ENCODE assay signal across 11 mouse cellular contexts in genomic region chr2:174453681-174454080, GRCm38 (mm10). TPM values are rescaled to one million over a fixed set of nuclear protein-coding genes. Genes with fewer than 3 reads are reported as not detected.
A peak's percentile ranks its signal among the peaks of the same experiment; 100 is the strongest.
DNase-seq lines count a peak whose midpoint lies in the region; ATAC-seq and TF ChIP-seq lines count a peak whose summit lies in the region.
"Had no signal": no experiment of that assay in that cellular context is flagged by ENCODE, and none has a peak within 500 bp of the region (broad histone marks: within the 10 kb centered on the region; RNA-seq: fewer than 3 reads in every experiment).

No protein-coding gene starts in this region.

- 41% methylated on average over 7 of the region's 7 CpGs for WGBS in heart, embryonic 10.5 days
- WGBS in heart, postnatal 0 days = 48% methylated on average over 7 of the region's 7 CpGs

- peak; percentile 36; the same call in 1 of the 2 replicates for ATAC-seq in heart, postnatal 0 days (ENCODE audit: insufficient read depth, low read depth)

- no peak overlapping the region for H3K4me3 ChIP-seq in heart, embryonic 10.5 days
- H3K4me3 ChIP-seq in heart, postnatal 0 days (ENCODE audit: low read depth, low read length) = no peak overlapping the region
- peak overlapping the region; percentile 91 for H3K4me3 ChIP-seq in megakaryocyte, embryonic 14.5 days (replicated peaks)
- H3K4me3 ChIP-seq: hindbrain, embryonic 12.5 days; lung, embryonic 15.5 days had no signal

- H3K36me3 ChIP-seq in heart, embryonic 10.5 days = no peaks in the 10 kb centered on the region
- no peaks in the 10 kb centered on the region for H3K36me3 ChIP-seq in heart, postnatal 0 days (replicated peaks; ENCODE audit: control insufficient read depth, insufficient read depth, low read length)
- H3K36me3 ChIP-seq in megakaryocyte, embryonic 14.5 days (replicated peaks; ENCODE audit: low read length) = peaks cover 67% of the 10 kb centered on the region
- H3K36me3 ChIP-seq: hindbrain, embryonic 12.5 days; lung, embryonic 15.5 days had no signal

- H3K27ac ChIP-seq in heart, embryonic 10.5 days = peak overlapping the region; percentile 72
- H3K27ac ChIP-seq in heart, postnatal 0 days (ENCODE audit: low read depth) = no peak overlapping the region
- H3K27ac ChIP-seq: hindbrain, embryonic 12.5 days; lung, embryonic 15.5 days had no signal

- peaks cover 5% of the 10 kb centered on the region for H3K4me1 ChIP-seq in heart, embryonic 10.5 days
- H3K4me1 ChIP-seq in heart, postnatal 0 days (ENCODE audit: control insufficient read depth, insufficient read depth) = no peaks in the 10 kb centered on the region
- peaks cover 85% of the 10 kb centered on the region for H3K4me1 ChIP-seq in megakaryocyte, embryonic 14.5 days
- H3K4me1 ChIP-seq: hindbrain, embryonic 12.5 days; lung, embryonic 15.5 days had no signal

- no peak overlapping the region for H3K4me2 ChIP-seq in heart, postnatal 0 days (ENCODE audit: low read depth, low read length)
- H3K4me2 ChIP-seq: hindbrain, embryonic 12.5 days; lung, embryonic 15.5 days had no signal

- H3K27me3 ChIP-seq in heart, embryonic 10.5 days (ENCODE audit: insufficient read depth, poor library complexity, severe bottlenecking) = no peaks in the 10 kb centered on the region; the same call in 1 of the 2 replicates
- H3K27me3 ChIP-seq in heart, postnatal 0 days (ENCODE audit: control insufficient read depth, insufficient read depth, low read length) = no peaks in the 10 kb centered on the region
- no peaks in the 10 kb centered on the region for H3K27me3 ChIP-seq in megakaryocyte, embryonic 14.5 days (replicated peaks)
- H3K27me3 ChIP-seq: hindbrain, embryonic 12.5 days; lung, embryonic 15.5 days had no signal

- no peak for TF ChIP-seq EP300 in heart, postnatal 0 days (IDR thresholded peaks at IDR 0.05; ENCODE audit: low read depth)

- H3K9me3 ChIP-seq in heart, embryonic 10.5 days = no peaks in the 10 kb centered on the region
- no peaks in the 10 kb centered on the region for H3K9me3 ChIP-seq in heart, postnatal 0 days (replicated peaks; ENCODE audit: control insufficient read depth, low read length)
- no peaks in the 10 kb centered on the region for H3K9me3 ChIP-seq in megakaryocyte, embryonic 14.5 days
- H3K9me3 ChIP-seq: hindbrain, embryonic 12.5 days; lung, embryonic 15.5 days had no signal

- H3K9ac ChIP-seq in heart, postnatal 0 days (replicated peaks; ENCODE audit: low read depth, low read length) = no peak overlapping the region
- H3K9ac ChIP-seq: hindbrain, embryonic 12.5 days; lung, embryonic 15.5 days had no signal

- peak; percentile 90 for DNase-seq in heart, embryonic 10.5 days (ENCODE audit: low spot score)
- DNase-seq in heart, adult 8-10 months (ENCODE audit: low spot score) = no peak
- peak; percentile 91 for DNase-seq in MEL-GATA-1-ER (ENCODE audit: extremely low read depth, low read depth)
- peak; percentile 38 for DNase-seq in heart, postnatal 0 days (ENCODE audit: low spot score)
- no peak for DNase-seq in layer of hippocampus, adult 9-11 months
- DNase-seq in right cerebral cortex, postnatal 25 days = no peak
- no peak for DNase-seq in thymus, postnatal 14 days
- DNase-seq: retina, postnatal 1 day had no signal

- peak; percentile 40 for TF ChIP-seq CTCF in heart, postnatal 0 days (IDR thresholded peaks at IDR 0.05; ENCODE audit: low read depth)

RNA-seq across cellular contexts. Expression of gene Tubb1, which starts 3.2 kb away (rescaled TPM):
- polyA plus RNA-seq in heart, embryonic 10.5 days (2016; fragmentation: Nextera tagmentation; extraction: Ambion mirVana) = 7.6 and 12.0 TPM in 2 replicates
- 10 to 100 TPM in 1 of 4 experiments, 1 to 10 TPM in 3; 4.1 to 10.8 (median 6.5) TPM for total RNA-seq in heart, adult 8-10 months (2022)
- total RNA-seq in heart, postnatal 0 days (2014; rRNA removed; ENCODE audit: low replicate concordance) = 1.0 TPM in 1 of 2 replicates, not detected in the other
- polyA plus RNA-seq in heart, postnatal 0 days (2015; fragmentation: Nextera tagmentation; extraction: Ambion mirVana) = 0.73 and 0.74 TPM in 2 replicates
- 11.2 and 32.6 TPM in 2 replicates for polyA plus RNA-seq in megakaryocyte, embryonic 14.5 days (2012; ENCODE audit: insufficient read depth, low replicate concordance)

RNA-seq across cellular contexts. Expression of gene Atp5e, which starts 10.2 kb away (rescaled TPM):
- polyA plus RNA-seq in heart, embryonic 10.5 days (2016; fragmentation: Nextera tagmentation; extraction: Ambion mirVana) = 675 and 791 TPM in 2 replicates
- total RNA-seq in heart, adult 8-10 months (2022) = 1,000 to 10,000 TPM; 1,537 to 1,974 (median 1,684) TPM
- 761 and 1,121 TPM in 2 replicates for total RNA-seq in heart, postnatal 0 days (2014; rRNA removed; ENCODE audit: low replicate concordance)
- 2,030 and 2,121 TPM in 2 replicates for polyA plus RNA-seq in heart, postnatal 0 days (2015; fragmentation: Nextera tagmentation; extraction: Ambion mirVana)
- polyA plus RNA-seq in megakaryocyte, embryonic 14.5 days (2012; ENCODE audit: insufficient read depth, low replicate concordance) = 161 and 328 TPM in 2 replicates

RNA-seq across cellular contexts. Expression of gene Ctsz, which starts 14.8 kb away (rescaled TPM):
- polyA plus RNA-seq in heart, embryonic 10.5 days (2016; fragmentation: Nextera tagmentation; extraction: Ambion mirVana) = 124 and 133 TPM in 2 replicates
- 10 to 100 TPM; 23.2 to 31.4 (median 25.9) TPM for total RNA-seq in heart, adult 8-10 months (2022)
- 72.8 and 75.9 TPM in 2 replicates for total RNA-seq in heart, postnatal 0 days (2014; rRNA removed; ENCODE audit: low replicate concordance)
- polyA plus RNA-seq in heart, postnatal 0 days (2015; fragmentation: Nextera tagmentation; extraction: Ambion mirVana) = 61.7 and 64.3 TPM in 2 replicates
- 145 and 269 TPM in 2 replicates for polyA plus RNA-seq in megakaryocyte, embryonic 14.5 days (2012; ENCODE audit: insufficient read depth, low replicate concordance)

RNA-seq across cellular contexts. Expression of gene Prelid3b, which starts 19.2 kb away (rescaled TPM):
- polyA plus RNA-seq in heart, embryonic 10.5 days (2016; fragmentation: Nextera tagmentation; extraction: Ambion mirVana) = 161 and 170 TPM in 2 replicates
- total RNA-seq in heart, adult 8-10 months (2022) = 10 to 100 TPM; 49.9 to 68.8 (median 58.7) TPM
- total RNA-seq in heart, postnatal 0 days (2014; rRNA removed; ENCODE audit: low replicate concordance) = 83.5 and 118 TPM in 2 replicates
- polyA plus RNA-seq in heart, postnatal 0 days (2015; fragmentation: Nextera tagmentation; extraction: Ambion mirVana) = 144 and 155 TPM in 2 replicates
- 4.1 and 30.0 TPM in 2 replicates for polyA plus RNA-seq in megakaryocyte, embryonic 14.5 days (2012; ENCODE audit: insufficient read depth, low replicate concordance)

RNA-seq across cellular contexts. Expression of gene Nelfcd, which starts 38.1 kb away (rescaled TPM):
- polyA plus RNA-seq in heart, embryonic 10.5 days (2016; fragmentation: Nextera tagmentation; extraction: Ambion mirVana) = 124 and 133 TPM in 2 replicates
- 10 to 100 TPM; 27.3 to 28.7 (median 28.4) TPM for total RNA-seq in heart, adult 8-10 months (2022)
- total RNA-seq in heart, postnatal 0 days (2014; rRNA removed; ENCODE audit: low replicate concordance) = 30.1 and 36.0 TPM in 2 replicates
- polyA plus RNA-seq in heart, postnatal 0 days (2015; fragmentation: Nextera tagmentation; extraction: Ambion mirVana) = 56.3 and 60.4 TPM in 2 replicates
- 36.2 and 36.8 TPM in 2 replicates for polyA plus RNA-seq in megakaryocyte, embryonic 14.5 days (2012; ENCODE audit: insufficient read depth, low replicate concordance)

Comparison
In these comparisons a context has a peak if more than half of its experiments do, and no peak if none do; other contexts are left out.
1. DNase-seq: peak in heart, embryonic 10.5 days (single experiment), MEL-GATA-1-ER (single experiment) and heart, postnatal 0 days (single experiment); none in heart, adult 8-10 months (single experiment), layer of hippocampus, adult 9-11 months (single experiment), right cerebral cortex, postnatal 25 days (single experiment) and thymus, postnatal 14 days (single experiment).